Comparison of ENCODE assay signal across 8 mouse cellular contexts in the genomic region with DNA sequence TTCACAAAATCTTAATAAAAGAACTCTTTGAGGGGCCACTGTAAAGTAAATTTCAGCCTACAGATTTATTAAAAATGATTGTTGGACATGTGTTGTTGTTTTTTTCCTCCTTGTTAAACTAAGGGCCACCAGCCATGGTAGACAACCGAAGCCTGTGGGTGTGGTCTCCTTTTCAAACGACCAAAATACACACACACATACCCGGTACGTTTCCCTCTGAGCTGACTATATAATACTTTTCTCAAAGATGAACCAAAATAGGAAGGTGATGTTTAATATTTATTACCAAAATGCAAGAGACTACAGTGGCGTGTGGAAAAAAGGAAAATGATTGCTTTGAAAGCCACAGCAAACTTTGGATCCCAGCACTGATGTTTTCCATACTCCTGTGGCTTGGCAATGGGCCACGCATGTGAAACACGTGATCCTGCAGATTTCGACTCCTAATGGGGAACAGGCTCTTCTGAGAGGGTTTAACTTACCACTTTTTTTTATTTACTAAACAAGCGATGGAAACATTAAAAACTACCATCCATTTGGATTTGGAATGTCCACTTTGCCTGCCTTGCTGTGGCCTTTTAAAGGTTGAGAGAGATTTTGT. TPM values are rescaled to one million over a fixed set of nuclear protein-coding genes. Genes with fewer than 3 reads are reported as not detected.
A peak's percentile ranks its signal among the peaks of the same experiment; 100 is the strongest.
DNase-seq lines count a peak whose midpoint lies in the region; ATAC-seq and TF ChIP-seq lines count a peak whose summit lies in the region.

No protein-coding gene starts in this region.

- peak overlapping the region; percentile 99; the same call in 1 of the 2 replicates for H3K4me2 ChIP-seq in forebrain, embryonic 12.5 days
- H3K4me2 ChIP-seq in forebrain, embryonic 16.5 days (ENCODE audit: low read length): no peak overlapping the region
- peak overlapping the region; percentile 94 for H3K4me2 ChIP-seq in intestine, embryonic 15.5 days (replicated peaks)
- peak overlapping the region; percentile 91 for H3K4me2 ChIP-seq in liver, embryonic 14.5 days (ENCODE audit: low read depth)
- H3K4me2 ChIP-seq in stomach, embryonic 16.5 days (ENCODE audit: low read depth, low read length): peak overlapping the region; percentile 82

- no peak overlapping the region for H3K27ac ChIP-seq in forebrain, embryonic 12.5 days
- H3K27ac ChIP-seq in forebrain, embryonic 16.5 days (ENCODE audit: low read length): no peak overlapping the region
- no peak overlapping the region for H3K27ac ChIP-seq in intestine, embryonic 15.5 days
- H3K27ac ChIP-seq in liver, embryonic 14.5 days: peak overlapping the region; percentile 75
- H3K27ac ChIP-seq in stomach, embryonic 16.5 days (ENCODE audit: low read length): peak overlapping the region; percentile 80

- peaks cover 17% of the 10 kb centered on the region for H3K27me3 ChIP-seq in forebrain, embryonic 12.5 days
- H3K27me3 ChIP-seq in forebrain, embryonic 16.5 days (replicated peaks; ENCODE audit: control insufficient read depth, insufficient read depth, low read length): no peaks in the 10 kb centered on the region
- no peaks in the 10 kb centered on the region for H3K27me3 ChIP-seq in intestine, embryonic 15.5 days (replicated peaks)
- no peaks in the 10 kb centered on the region; the same call in 1 of the 2 replicates for H3K27me3 ChIP-seq in liver, embryonic 14.5 days (ENCODE audit: control insufficient read depth, insufficient read depth, low read length)
- no peaks in the 10 kb centered on the region for H3K27me3 ChIP-seq in stomach, embryonic 16.5 days (ENCODE audit: control insufficient read depth, insufficient read depth, low read length)

- peak; percentile 62 for DNase-seq in MN1 (ENCODE audit: low spot score)
- DNase-seq in gastrocnemius, postnatal 10 days: peak; percentile 51
- no peak for DNase-seq in liver, embryonic 14.5 days (ENCODE audit: low read depth in 3 of 3, low spot score in 3 of 3)
- DNase-seq in left cerebral cortex, adult 8-10 months (ENCODE audit: low spot score in 2 of 2): no peak

- no peaks in the 10 kb centered on the region for H3K36me3 ChIP-seq in forebrain, embryonic 12.5 days (replicated peaks)
- H3K36me3 ChIP-seq in forebrain, embryonic 16.5 days (ENCODE audit: control insufficient read depth, insufficient read depth): no peaks in the 10 kb centered on the region
- no peaks in the 10 kb centered on the region for H3K36me3 ChIP-seq in intestine, embryonic 15.5 days
- H3K36me3 ChIP-seq in liver, embryonic 14.5 days (replicated peaks; ENCODE audit: control insufficient read depth, insufficient read depth, low read depth): peaks cover 38% of the 10 kb centered on the region
- H3K36me3 ChIP-seq in stomach, embryonic 16.5 days (ENCODE audit: control insufficient read depth, insufficient read depth, low read length): no peaks in the 10 kb centered on the region

- H3K9me3 ChIP-seq in forebrain, embryonic 12.5 days: no peaks in the 10 kb centered on the region
- no peaks in the 10 kb centered on the region for H3K9me3 ChIP-seq in forebrain, embryonic 16.5 days (ENCODE audit: control insufficient read depth, low read length)
- no peaks in the 10 kb centered on the region for H3K9me3 ChIP-seq in intestine, embryonic 15.5 days
- no peaks in the 10 kb centered on the region for H3K9me3 ChIP-seq in liver, embryonic 14.5 days (ENCODE audit: control insufficient read depth, low read length)
- no peaks in the 10 kb centered on the region for H3K9me3 ChIP-seq in stomach, embryonic 16.5 days (replicated peaks; ENCODE audit: control insufficient read depth, low read length)

- TF ChIP-seq CTCF in liver, embryonic 14.5 days (IDR thresholded peaks at IDR 0.05; ENCODE audit: low read depth): no peak

- WGBS in forebrain, embryonic 12.5 days: 73% methylated on average over 9 of the region's 9 CpGs
- WGBS in forebrain, embryonic 16.5 days: 54% methylated on average over 9 of the region's 9 CpGs
- 27% methylated on average over 9 of the region's 9 CpGs for whole genome bisulfite sequencing in intestine, embryonic 15.5 days
- WGBS in liver, embryonic 14.5 days (ENCODE audit: insufficient replicate concordance): 27% methylated on average over 9 of the region's 9 CpGs
- WGBS in stomach, embryonic 16.5 days: 24% methylated on average over 9 of the region's 9 CpGs

- no peak for ATAC-seq in forebrain, embryonic 12.5 days (ENCODE audit: low FRiP score)
- ATAC-seq in forebrain, embryonic 16.5 days: no peak
- no peak for ATAC-seq in intestine, embryonic 15.5 days
- no peak for ATAC-seq in liver, embryonic 14.5 days (ENCODE audit: insufficient read depth)
- ATAC-seq in stomach, embryonic 16.5 days (ENCODE audit: insufficient read depth, low FRiP score): no peak

- TF ChIP-seq EP300 in liver, embryonic 14.5 days (IDR thresholded peaks at IDR 0.05; ENCODE audit: low read depth): no peak

- H3K9ac ChIP-seq in forebrain, embryonic 12.5 days: no peak overlapping the region
- H3K9ac ChIP-seq in forebrain, embryonic 16.5 days (replicated peaks; ENCODE audit: low read depth, low read length): no peak overlapping the region
- no peak overlapping the region for H3K9ac ChIP-seq in intestine, embryonic 15.5 days
- H3K9ac ChIP-seq in liver, embryonic 14.5 days (replicated peaks): peak overlapping the region; percentile 89
- H3K9ac ChIP-seq in stomach, embryonic 16.5 days (ENCODE audit: low read length): no peak overlapping the region

- H3K4me1 ChIP-seq in forebrain, embryonic 12.5 days: peaks cover 14% of the 10 kb centered on the region
- H3K4me1 ChIP-seq in forebrain, embryonic 16.5 days (replicated peaks; ENCODE audit: control insufficient read depth, insufficient read depth, low read length): peaks cover 17% of the 10 kb centered on the region
- H3K4me1 ChIP-seq in intestine, embryonic 15.5 days (replicated peaks): peaks cover 17% of the 10 kb centered on the region
- H3K4me1 ChIP-seq in liver, embryonic 14.5 days (replicated peaks; ENCODE audit: control insufficient read depth in 2 of 2, insufficient read depth in 2 of 2, low read length in 1 of 2): peaks cover 18 to 31% of the 10 kb centered on the region in 2 experiments
- peaks cover 30% of the 10 kb centered on the region for H3K4me1 ChIP-seq in stomach, embryonic 16.5 days (ENCODE audit: control insufficient read depth, insufficient read depth, low read length)

- H3K4me3 ChIP-seq in forebrain, embryonic 12.5 days (replicated peaks): no peak overlapping the region
- H3K4me3 ChIP-seq in forebrain, embryonic 16.5 days (replicated peaks; ENCODE audit: low read length): no peak overlapping the region
- H3K4me3 ChIP-seq in intestine, embryonic 15.5 days (replicated peaks): no peak overlapping the region
- peak overlapping the region; percentile 80 to 88 for H3K4me3 ChIP-seq in liver, embryonic 14.5 days (ENCODE audit: insufficient read depth in 1 of 2, low read depth in 2 of 2, low read length in 2 of 2)
- H3K4me3 ChIP-seq in stomach, embryonic 16.5 days (replicated peaks; ENCODE audit: low read length): peak overlapping the region; percentile 70

RNA-seq across cellular contexts. Expression of a gene that starts 2.4 kb away (rescaled TPM):
- 5.3 and 6.8 TPM in 2 replicates for polyA plus RNA-seq in forebrain, embryonic 12.5 days (2016; fragmentation: Nextera tagmentation; extraction: Ambion mirVana)
- 5.6 and 5.8 TPM in 2 replicates for polyA plus RNA-seq in forebrain, embryonic 16.5 days (2015; fragmentation: Nextera tagmentation; extraction: Ambion mirVana)
- total RNA-seq in gastrocnemius, postnatal 10 days (2021): 1 to 10 TPM; 9.5 to 9.6 TPM
- polyA plus RNA-seq in intestine, embryonic 15.5 days (2015; fragmentation: Nextera tagmentation; extraction: Ambion mirVana): 6.9 and 7.8 TPM in 2 replicates
- 6.6 and 8.2 TPM in 2 replicates for polyA plus RNA-seq in liver, embryonic 14.5 days (2012; rRNA removed)
- polyA plus RNA-seq in liver, embryonic 14.5 days (2014; fragmentation: Nextera tagmentation; extraction: Ambion mirVana): 3.2 and 3.3 TPM in 2 replicates
- 10.9 and 12.9 TPM in 2 replicates for polyA plus RNA-seq in stomach, embryonic 16.5 days (2015; fragmentation: Nextera tagmentation; extraction: Ambion mirVana)
- total RNA-seq in left cerebral cortex, adult 8-10 months (2022): 10 to 100 TPM; 12.6 to 19.8 (median 15.1) TPM

Comparison
In these comparisons a context has a peak if more than half of its experiments do, and no peak if none do; other contexts are left out.
1. H3K27ac ChIP-seq: peak in liver, embryonic 14.5 days (single experiment) and stomach, embryonic 16.5 days (single experiment); none in forebrain, embryonic 12.5 days (single experiment), forebrain, embryonic 16.5 days (single experiment) and intestine, embryonic 15.5 days (single experiment).
2. H3K4me3 ChIP-seq: peak in liver, embryonic 14.5 days (2 of 2) and stomach, embryonic 16.5 days (single experiment); none in forebrain, embryonic 12.5 days (single experiment), forebrain, embryonic 16.5 days (single experiment) and intestine, embryonic 15.5 days (single experiment).
3. DNase-seq: peak in MN1 (single experiment) and gastrocnemius, postnatal 10 days (single experiment); none in liver, embryonic 14.5 days (0 of 3) and left cerebral cortex, adult 8-10 months (0 of 2).